Mouse (Mus musculus) embryonic facial prominence, embryonic 11.5 days (tissue): ENCODE results near the gene Anxa4. TPM values are rescaled to one million over a fixed set of nuclear protein-coding genes. Genes with fewer than 3 reads are reported as not detected.

Source experiments
- ATAC-seq: fragments of 200-750 bp; cut with Nextera tagmentation; replicated peaks from 2 replicates; pipeline ENCODE4 v1.8.0; 2017; ENCODE audit warnings: low read depth; ENCODE audit not compliant: insufficient number of reproducible peaks, low FRiP score, low TSS enrichment
- DNase-seq: peaks from one replicate; pipeline ENCODE4 v3.0.0-alpha.2; 2015; ENCODE audit warnings: low spot score
- H3K27ac ChIP-seq: fragments of 300-500 bp; sonication (generic); replicated peaks from 2 replicates; pipeline ENCODE4 v1.5.1; 2014; ENCODE audit warnings: mild to moderate bottlenecking, low read depth, low read length, control low read depth
- H3K27me3 ChIP-seq: fragments of 300-500 bp; sonication (generic); 2 replicates; pipeline ENCODE4 v1.6.1; 2014; ENCODE audit warnings: mild to moderate bottlenecking, low read length, moderate library complexity, mixed read lengths; ENCODE audit not compliant: control insufficient read depth, insufficient read depth
- H3K36me3 ChIP-seq: fragments of 300-500 bp; sonication (generic); replicated peaks from 2 replicates; pipeline ENCODE4 v1.6.1; 2014; ENCODE audit warnings: low read depth, mild to moderate bottlenecking, low read length, moderate library complexity, mixed read lengths; ENCODE audit not compliant: control insufficient read depth, insufficient read depth
- H3K4me1 ChIP-seq: fragments of 300-500 bp; sonication (generic); 2 replicates; pipeline ENCODE4 v1.6.1; 2014; ENCODE audit warnings: low read length, mixed read lengths; ENCODE audit not compliant: control insufficient read depth, insufficient read depth
- H3K4me2 ChIP-seq: fragments of 300-500 bp; sonication (generic); 2 replicates; pipeline ENCODE4 v1.6.1; 2014; ENCODE audit warnings: low read depth, mild to moderate bottlenecking, control low read depth, low read length, moderate library complexity
- H3K4me3 ChIP-seq: fragments of 300-500 bp; sonication (generic); 2 replicates; pipeline ENCODE4 v1.5.1; 2014; ENCODE audit warnings: low read depth, low read length, control low read depth
- H3K9ac ChIP-seq: fragments of 300-500 bp; sonication (generic); replicated peaks from 2 replicates; pipeline ENCODE4 v1.6.1; 2014; ENCODE audit warnings: mild to moderate bottlenecking, control low read depth, low read length
- H3K9me3 ChIP-seq: fragments of 300-500 bp; sonication (generic); replicated peaks from 2 replicates; pipeline ENCODE4 v1.6.1; 2016; ENCODE audit warnings: mild to moderate bottlenecking, low read length, inconsistent platforms, mixed read lengths; ENCODE audit not compliant: control insufficient read depth
- WGBS: fragments of 180-500 bp; shearing (Covaris S2); extraction: QIAGEN DNeasy Blood & Tissue Kit; methylation state at CpG from one replicate; pipeline ENCODE4 v1.1.7; 2014; 5-methylcytosine and 5-hydroxymethylcytosine counted together
- polyA plus RNA-seq: library from polyadenylated mRNA; unstranded; fragments of >200 nt; fragmentation: Nextera tagmentation; extraction: Ambion mirVana; gene quantifications from 2 replicates; pipeline ENCODE4 v1.2.1, GENCODE M21; 2014

Gene Anxa4
- polyA plus RNA-seq, 1 experiment from 2014 or later, result 12.5 TPM

GRCm38 (mm10) chr6:86824401-86824800 lies 31.0 kb upstream of the Anxa4 start:
- H3K9ac ChIP-seq, result no peak overlapping the region
- WGBS, result 91% methylated on average over 7 of the region's 7 CpGs

GRCm38 (mm10) chr6:86823824-86824223 lies 30.4 kb upstream of the Anxa4 start:
- no peak for ATAC-seq
- Histone ChIP-seq H3K36me3 (no peaks in the 10 kb centered on the region), H3K9ac (no peak overlapping the region), H3K9me3 (no peaks in the 10 kb centered on the region), H3K4me2 (no peak overlapping the region), H3K4me3 (no peak overlapping the region), H3K27ac (no peak overlapping the region), H3K4me1 (no peaks in the 10 kb centered on the region; the same call in 1 of the 2 replicates), H3K27me3 (peaks cover 4% of the 10 kb centered on the region; the same call in 1 of the 2 replicates)
- no peak for DNase-seq
- WGBS, result 37% methylated on average over 10 of the region's 10 CpGs

More at GRCm38 (mm10) chr6:86824401-86824800, 31.0 kb upstream of the Anxa4 start:
- Histone ChIP-seq H3K27ac (no peak overlapping the region), H3K4me2 (no peak overlapping the region), H3K9me3 (no peaks in the 10 kb centered on the region), H3K36me3 (no peaks in the 10 kb centered on the region), H3K4me3 (no peak overlapping the region), H3K4me1 (no peaks in the 10 kb centered on the region; the same call in 1 of the 2 replicates), H3K27me3 (peaks cover 4% of the 10 kb centered on the region; the same call in 1 of the 2 replicates)
- no peak for DNase-seq
- no peak for ATAC-seq

GRCm38 (mm10) chr6:86823051-86823431 lies 29.7 kb upstream of the Anxa4 start:
- H3K4me2 ChIP-seq, result no peak overlapping the region; the same call in 1 of the 2 replicates
- 31% methylated on average over 9 of the region's 9 CpGs for WGBS
- no peak overlapping the region for H3K4me3 ChIP-seq

GRCm38 (mm10) chr6:86822285-86823050 lies 29.1 kb upstream of the Anxa4 start:
- ATAC-seq, result no peak
- Histone ChIP-seq H3K4me3 (no peak overlapping the region), H3K9me3 (no peaks in the 10 kb centered on the region), H3K27me3 (peaks cover 4% of the 10 kb centered on the region; the same call in 1 of the 2 replicates), H3K4me1 (no peaks in the 10 kb centered on the region; the same call in 1 of the 2 replicates), H3K9ac (peak overlapping the region; percentile 4; the same call in 1 of the 2 replicates), H3K36me3 (no peaks in the 10 kb centered on the region), H3K4me2 (peak overlapping the region; percentile 19), H3K27ac (no peak overlapping the region)
- peak; percentile 32 for DNase-seq
- WGBS, result 4% methylated on average over 19 of the region's 19 CpGs

More at GRCm38 (mm10) chr6:86823051-86823431, 29.7 kb upstream of the Anxa4 start:
- Histone ChIP-seq H3K4me1 (no peaks in the 10 kb centered on the region; the same call in 1 of the 2 replicates), H3K27ac (no peak overlapping the region), H3K9me3 (no peaks in the 10 kb centered on the region), H3K9ac (no peak overlapping the region), H3K27me3 (peaks cover 4% of the 10 kb centered on the region; the same call in 1 of the 2 replicates), H3K36me3 (no peaks in the 10 kb centered on the region)
- ATAC-seq (no peak), DNase-seq (no peak)

- Histone ChIP-seq H3K9me3 (no peaks in the 10 kb centered on the region), H3K27ac (no peak overlapping the region), H3K9ac (no peak overlapping the region), H3K4me1 (no peaks in the 10 kb centered on the region; the same call in 1 of the 2 replicates), H3K27me3 (peaks cover 4% of the 10 kb centered on the region; the same call in 1 of the 2 replicates), H3K4me2 (no peak overlapping the region), H3K36me3 (no peaks in the 10 kb centered on the region), H3K4me3 (no peak overlapping the region)
- 59% methylated on average over 7 of the region's 7 CpGs for WGBS
- DNase-seq, result no peak
- no peak for ATAC-seq
These were observed 27.3 kb upstream of the Anxa4 start for GRCm38 (mm10) chr6:86820690-86821089.

GRCm38 (mm10) chr6:86819926-86820325 lies 26.5 kb upstream of the Anxa4 start:
- Histone ChIP-seq H3K4me3 (no peak overlapping the region), H3K36me3 (no peaks in the 10 kb centered on the region), H3K4me2 (no peak overlapping the region), H3K27me3 (peaks cover 4% of the 10 kb centered on the region; the same call in 1 of the 2 replicates), H3K27ac (no peak overlapping the region), H3K9me3 (no peaks in the 10 kb centered on the region), H3K4me1 (peaks cover 4% of the 10 kb centered on the region; the same call in 1 of the 2 replicates), H3K9ac (no peak overlapping the region)
- 75% methylated on average over 5 of the region's 5 CpGs for WGBS
- no peak for ATAC-seq
- no peak for DNase-seq

- WGBS, result 83% methylated on average over 4 of the region's 4 CpGs
- no peak overlapping the region for H3K4me3 ChIP-seq
- no peak overlapping the region for H3K9ac ChIP-seq
- H3K4me1 ChIP-seq, result peaks cover 4% of the 10 kb centered on the region; the same call in 1 of the 2 replicates
- no peaks in the 10 kb centered on the region for H3K36me3 ChIP-seq
- DNase-seq, result no peak
- H3K9me3 ChIP-seq, result no peaks in the 10 kb centered on the region
- H3K27me3 ChIP-seq, result peaks cover 4% of the 10 kb centered on the region; the same call in 1 of the 2 replicates
- no peak for ATAC-seq
- H3K27ac ChIP-seq, result no peak overlapping the region
- H3K4me2 ChIP-seq, result no peak overlapping the region
These were observed 25.5 kb upstream of the Anxa4 start for GRCm38 (mm10) chr6:86818914-86819313.

GRCm38 (mm10) chr6:86816586-86816985 lies 23.2 kb upstream of the Anxa4 start:
- Histone ChIP-seq H3K9me3 (no peaks in the 10 kb centered on the region), H3K27ac (no peak overlapping the region), H3K36me3 (no peaks in the 10 kb centered on the region), H3K4me1 (peaks cover 4% of the 10 kb centered on the region; the same call in 1 of the 2 replicates), H3K4me3 (no peak overlapping the region), H3K27me3 (no peaks in the 10 kb centered on the region), H3K4me2 (no peak overlapping the region), H3K9ac (no peak overlapping the region)
- ATAC-seq (no peak), DNase-seq (peak; percentile 78)
- 18% methylated on average over 8 of the region's 8 CpGs for WGBS
